Mouse (Mus musculus): ENCODE results near the gene Srcin1. TPM values are rescaled to one million over a fixed set of nuclear protein-coding genes. Genes with fewer than 3 reads are reported as not detected.

Srcin1 gene
- total RNA-seq, 2 experiments from 2014 or later, result 11.4 to 12.3 TPM

GRCm38 (mm10) chr11:97471276-97471675, 104.7 kb downstream of the Srcin1 start:
- no peak for DNase-seq (ENCODE audit: low spot score in 2 of 2)

GRCm38 (mm10) chr11:97469828-97470227, 106.2 kb downstream of the Srcin1 start:
- DNase-seq (ENCODE audit: low spot score in 2 of 2), result no peak

GRCm38 (mm10) chr11:97468639-97469287, 107.2 kb downstream of the Srcin1 start:
- peak; percentile 83 to 88 for DNase-seq (ENCODE audit: low spot score in 2 of 2)

GRCm38 (mm10) chr11:97466444-97467160, 109.4 kb downstream of the Srcin1 start:
- no peak for DNase-seq (ENCODE audit: low spot score in 2 of 2)

GRCm38 (mm10) chr11:97465957-97466356, 110.0 kb downstream of the Srcin1 start:
- DNase-seq (ENCODE audit: low spot score in 2 of 2), result no peak

- DNase-seq (ENCODE audit: low spot score in 2 of 2), result no peak
Measured at GRCm38 (mm10) chr11:97463991-97464390, 112.0 kb downstream of the Srcin1 start.

- no peak for DNase-seq (ENCODE audit: low spot score in 2 of 2)
Measured at GRCm38 (mm10) chr11:97463166-97463565, 112.8 kb downstream of the Srcin1 start.

GRCm38 (mm10) chr11:97462538-97462937, 113.4 kb downstream of the Srcin1 start:
- no peak for DNase-seq (ENCODE audit: low spot score in 2 of 2)

- DNase-seq (ENCODE audit: low spot score in 2 of 2), result no peak
Measured at GRCm38 (mm10) chr11:97461307-97461820, 114.6 kb downstream of the Srcin1 start.

Other genes with a start within 250 kb of the Srcin1 start
- 1 to 10 TPM; 1.3 to 2.0 TPM for gene Gpr179, start 224.1 kb downstream of the Srcin1 start, total RNA-seq (2021)
- gene Socs7, start 213.6 kb downstream of the Srcin1 start, total RNA-seq (2021), result 10 to 100 TPM; 21.1 to 22.2 TPM
- 10 to 100 TPM; 22.1 to 25.4 TPM for gene Arhgap23, start 160.7 kb downstream of the Srcin1 start, total RNA-seq (2021)
- under 1 TPM; 0.19 to 0.20 TPM for gene 4933428G20Rik, start 75.8 kb downstream of the Srcin1 start, total RNA-seq (2021)
- 1 to 10 TPM; 5.5 to 8.2 TPM for gene Epop, start 53.5 kb upstream of the Srcin1 start, total RNA-seq (2021)
- gene Mllt6, start 87.2 kb upstream of the Srcin1 start, total RNA-seq (2021), result 10 to 100 TPM; 42.4 to 44.0 TPM
- gene Cisd3, start 109.6 kb upstream of the Srcin1 start, total RNA-seq (2021), result 100 to 1,000 TPM; 165 to 273 TPM
- 10 to 100 TPM; 18.6 to 19.5 TPM for gene Pcgf2, start 124.3 kb upstream of the Srcin1 start, total RNA-seq (2021)
- 100 to 1,000 TPM; 221 to 238 TPM for gene Psmb3, start 127.2 kb upstream of the Srcin1 start, total RNA-seq (2021)
- 10 to 100 TPM; 22.4 to 26.5 TPM for gene Pip4k2b, start 168.5 kb upstream of the Srcin1 start, total RNA-seq (2021)
- 10 to 100 TPM; 18.2 to 21.1 TPM for gene Cwc25, start 190.4 kb upstream of the Srcin1 start, total RNA-seq (2021)
- gene 1700001P01Rik, start 199.7 kb upstream of the Srcin1 start, total RNA-seq (2021), result not detected
- gene Rpl23, start 206.3 kb upstream of the Srcin1 start, total RNA-seq (2021), result 100 to 1,000 TPM; 830 to 834 TPM
- 100 to 1,000 TPM in 1 of 2 experiments, 10 to 100 TPM in 1; 94.0 to 145 TPM for gene Lasp1, start 222.8 kb upstream of the Srcin1 start, total RNA-seq (2021)

Measured in adrenal gland, adult 18-20 months (tissue).